Mouse (Mus musculus) liver, adult 2 months (tissue): ENCODE measurements around the gene Fbxw2.

Source experiments
- CTCF ChIP-seq: fragments of 200-500 bp; IDR thresholded peaks from 2 replicates; pipeline ENCODE4 v1.5.1; 2011; ENCODE audit warnings: low read depth, low read length, control low read depth
- POLR2A ChIP-seq: fragments of 200-500 bp; IDR thresholded peaks from 2 replicates; pipeline ENCODE4 v1.6.1; 2011; ENCODE audit warnings: low read length, control low read depth; ENCODE audit not compliant: insufficient read depth; ENCODE audit errors: extremely low read depth

DNA sequence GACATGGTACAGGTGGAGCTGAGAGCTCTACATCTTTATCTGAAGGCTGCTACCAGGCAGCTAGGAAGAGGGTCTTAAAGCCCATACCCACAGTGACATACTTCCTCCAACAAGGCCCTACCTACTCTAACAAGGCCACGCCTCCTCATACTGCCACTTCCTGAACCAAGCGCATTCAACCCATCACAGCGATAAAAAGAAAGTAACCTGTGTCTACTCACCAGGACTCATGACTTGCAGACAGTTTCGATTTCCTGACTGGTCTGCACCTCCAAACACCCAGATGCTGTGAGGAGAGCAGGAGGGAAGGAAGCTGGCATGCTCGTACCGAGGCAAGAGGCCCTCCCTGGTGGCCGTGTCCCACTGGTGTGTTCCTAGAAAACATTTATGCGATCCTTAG, 35.8 kb downstream of the Fbxw2 start:
- TF ChIP-seq CTCF (no peak), POLR2A (no peak)
